Comparison of ENCODE assay signal across 19 mouse cellular contexts in genomic region chr17:24195349-24195748, GRCm38 (mm10). TPM values are rescaled to one million over a fixed set of nuclear protein-coding genes. Genes with fewer than 3 reads are reported as not detected.
DNase-seq lines count a peak whose midpoint lies in the region; ATAC-seq and TF ChIP-seq lines count a peak whose summit lies in the region.
"Had no signal": no experiment of that assay in that cellular context is flagged by ENCODE, and none has a peak within 500 bp of the region (broad histone marks: within the 10 kb centered on the region; RNA-seq: fewer than 3 reads in every experiment).

No protein-coding gene starts in this region.

- TF ChIP-seq CTCF in liver, postnatal 0 days (IDR thresholded peaks at IDR 0.05; ENCODE audit: low read depth) = peak; percentile 29
- no peak for TF ChIP-seq CTCF in forebrain, postnatal 0 days (IDR thresholded peaks at IDR 0.05; ENCODE audit: low read depth)

- 67% methylated on average over 2 of the region's 2 CpGs for WGBS in hindbrain, embryonic 13.5 days
- WGBS in hindbrain, embryonic 16.5 days = 62% methylated on average over 2 of the region's 2 CpGs
- WGBS in liver, embryonic 12.5 days (ENCODE audit: insufficient replicate concordance) = 74% methylated on average over 2 of the region's 2 CpGs
- WGBS in liver, embryonic 11.5 days = 74% methylated on average over 2 of the region's 2 CpGs
- 59% methylated on average over 2 of the region's 2 CpGs for WGBS in liver, postnatal 0 days (ENCODE audit: insufficient replicate concordance)
- 65% methylated on average over 2 of the region's 2 CpGs for WGBS in forebrain, postnatal 0 days

- no peak overlapping the region for H3K4me2 ChIP-seq in hindbrain, embryonic 13.5 days
- no peak overlapping the region for H3K4me2 ChIP-seq in hindbrain, embryonic 16.5 days (ENCODE audit: low read length)
- H3K4me2 ChIP-seq in liver, embryonic 12.5 days = no peak overlapping the region
- no peak overlapping the region for H3K4me2 ChIP-seq in liver, embryonic 11.5 days
- H3K4me2 ChIP-seq in liver, postnatal 0 days (ENCODE audit: low read depth, low read length) = no peak overlapping the region
- no peak overlapping the region for H3K4me2 ChIP-seq in forebrain, postnatal 0 days (ENCODE audit: low read depth)
- H3K4me2 ChIP-seq: embryonic facial prominence, embryonic 13.5 days; forebrain, embryonic 12.5 days; hindbrain, embryonic 14.5 days had no signal

- H3K9ac ChIP-seq in hindbrain, embryonic 13.5 days = peak overlapping the region; percentile 29; the same call in 1 of the 2 replicates
- H3K9ac ChIP-seq in hindbrain, embryonic 16.5 days (ENCODE audit: low read depth, low read length) = no peak overlapping the region
- no peak overlapping the region for H3K9ac ChIP-seq in liver, embryonic 12.5 days
- H3K9ac ChIP-seq in liver, embryonic 11.5 days (ENCODE audit: low read depth, low read length) = no peak overlapping the region
- no peak overlapping the region for H3K9ac ChIP-seq in liver, postnatal 0 days (replicated peaks)
- no peak overlapping the region for H3K9ac ChIP-seq in forebrain, postnatal 0 days
- H3K9ac ChIP-seq: embryonic facial prominence, embryonic 13.5 days; hindbrain, embryonic 14.5 days had no signal

- no peaks in the 10 kb centered on the region for H3K27me3 ChIP-seq in hindbrain, embryonic 13.5 days
- H3K27me3 ChIP-seq in hindbrain, embryonic 16.5 days (replicated peaks; ENCODE audit: control insufficient read depth, insufficient read depth, low read length) = no peaks in the 10 kb centered on the region
- no peaks in the 10 kb centered on the region for H3K27me3 ChIP-seq in liver, embryonic 12.5 days (replicated peaks)
- H3K27me3 ChIP-seq in liver, embryonic 11.5 days (replicated peaks; ENCODE audit: control insufficient read depth, insufficient read depth, low read length) = no peaks in the 10 kb centered on the region
- no peaks in the 10 kb centered on the region for H3K27me3 ChIP-seq in liver, postnatal 0 days (ENCODE audit: insufficient read depth, low read length)
- no peaks in the 10 kb centered on the region for H3K27me3 ChIP-seq in forebrain, postnatal 0 days (ENCODE audit: insufficient read depth, low read length)
- H3K27me3 ChIP-seq: embryonic facial prominence, embryonic 13.5 days; forebrain, embryonic 12.5 days had no signal

- no peak overlapping the region for H3K27ac ChIP-seq in hindbrain, embryonic 13.5 days
- H3K27ac ChIP-seq in hindbrain, embryonic 16.5 days (ENCODE audit: low read depth, low read length) = no peak overlapping the region
- H3K27ac ChIP-seq in liver, embryonic 12.5 days = peak overlapping the region; percentile 77; the same call in 1 of the 2 replicates
- H3K27ac ChIP-seq in liver, embryonic 11.5 days (ENCODE audit: low read depth, low read length) = no peak overlapping the region
- H3K27ac ChIP-seq in liver, postnatal 0 days (ENCODE audit: low read depth) = no peak overlapping the region
- H3K27ac ChIP-seq in forebrain, postnatal 0 days (ENCODE audit: low read depth, low read length) = no peak overlapping the region
- H3K27ac ChIP-seq: embryonic facial prominence, embryonic 13.5 days; forebrain, embryonic 12.5 days; gastrocnemius, adult 2 months; hindbrain, embryonic 14.5 days had no signal

- no peak overlapping the region for H3K4me3 ChIP-seq in hindbrain, embryonic 13.5 days
- H3K4me3 ChIP-seq in hindbrain, embryonic 16.5 days (ENCODE audit: low read length) = no peak overlapping the region
- H3K4me3 ChIP-seq in liver, embryonic 12.5 days = no peak overlapping the region
- no peak overlapping the region for H3K4me3 ChIP-seq in liver, embryonic 11.5 days (ENCODE audit: low read depth, low read length)
- no peak overlapping the region for H3K4me3 ChIP-seq in liver, postnatal 0 days (ENCODE audit: low read depth, low read length)
- no peak overlapping the region for H3K4me3 ChIP-seq in forebrain, postnatal 0 days (ENCODE audit: low read depth, low read length)
- H3K4me3 ChIP-seq: embryonic facial prominence, embryonic 13.5 days; forebrain, embryonic 12.5 days; gastrocnemius, adult 2 months had no signal

- peaks cover 14% of the 10 kb centered on the region for H3K4me1 ChIP-seq in hindbrain, embryonic 13.5 days (replicated peaks)
- H3K4me1 ChIP-seq in hindbrain, embryonic 16.5 days (ENCODE audit: control insufficient read depth, insufficient read depth, low read depth, low read length) = peaks cover 3% of the 10 kb centered on the region; the same call in 1 of the 2 replicates
- peaks cover 100% of the 10 kb centered on the region for H3K4me1 ChIP-seq in liver, embryonic 12.5 days
- peaks cover 62% of the 10 kb centered on the region for H3K4me1 ChIP-seq in liver, embryonic 11.5 days (replicated peaks; ENCODE audit: control insufficient read depth, insufficient read depth, low read length)
- H3K4me1 ChIP-seq in liver, postnatal 0 days (ENCODE audit: insufficient read depth) = peaks cover 71% of the 10 kb centered on the region
- H3K4me1 ChIP-seq in forebrain, postnatal 0 days (ENCODE audit: insufficient read depth) = no peaks in the 10 kb centered on the region

- H3K36me3 ChIP-seq in hindbrain, embryonic 13.5 days = no peaks in the 10 kb centered on the region
- no peaks in the 10 kb centered on the region for H3K36me3 ChIP-seq in hindbrain, embryonic 16.5 days (ENCODE audit: control insufficient read depth, insufficient read depth, low read length)
- H3K36me3 ChIP-seq in liver, embryonic 12.5 days = peaks cover 54% of the 10 kb centered on the region
- peaks cover 3% of the 10 kb centered on the region; the same call in 1 of the 2 replicates for H3K36me3 ChIP-seq in liver, embryonic 11.5 days (ENCODE audit: control insufficient read depth, insufficient read depth, low read length)
- H3K36me3 ChIP-seq in liver, postnatal 0 days (replicated peaks; ENCODE audit: insufficient read depth, low read length) = peaks cover 21% of the 10 kb centered on the region
- H3K36me3 ChIP-seq in forebrain, postnatal 0 days (ENCODE audit: insufficient read depth) = no peaks in the 10 kb centered on the region
- H3K36me3 ChIP-seq: forebrain, embryonic 12.5 days had no signal

- no peak for TF ChIP-seq EP300 in liver, postnatal 0 days (IDR thresholded peaks at IDR 0.05; ENCODE audit: low read depth)

- no peak for ATAC-seq in hindbrain, embryonic 13.5 days (ENCODE audit: low FRiP score)
- no peak for ATAC-seq in hindbrain, embryonic 16.5 days
- no peak for ATAC-seq in liver, embryonic 12.5 days
- ATAC-seq in liver, embryonic 11.5 days (replicated peaks; ENCODE audit: low FRiP score) = no peak
- no peak for ATAC-seq in liver, postnatal 0 days
- ATAC-seq in forebrain, postnatal 0 days = no peak
- ATAC-seq: forebrain, embryonic 16.5 days had no signal

- no peak for DNase-seq in liver, embryonic 11.5 days (ENCODE audit: low spot score)
- no peak for DNase-seq in liver, postnatal 0 days
- no peak for DNase-seq in frontal cortex, postnatal 10 days (ENCODE audit: low spot score in 2 of 2)
- no peak for DNase-seq in forebrain, postnatal 0 days
- DNase-seq: adrenal gland, postnatal 14 days; cerebellum, adult 18-20 months; cerebellum, adult 9-11 months; cerebellum, postnatal 36 days; gastrocnemius, adult 2 months; gastrocnemius, postnatal 36 days; heart, adult 11 months; heart, postnatal 10 days had no signal

- H3K9me3 ChIP-seq in hindbrain, embryonic 13.5 days = no peaks in the 10 kb centered on the region
- no peaks in the 10 kb centered on the region for H3K9me3 ChIP-seq in hindbrain, embryonic 16.5 days (ENCODE audit: control insufficient read depth, low read length)
- no peaks in the 10 kb centered on the region for H3K9me3 ChIP-seq in liver, embryonic 12.5 days (replicated peaks)
- H3K9me3 ChIP-seq in liver, embryonic 11.5 days (ENCODE audit: control insufficient read depth, low read length) = no peaks in the 10 kb centered on the region
- H3K9me3 ChIP-seq in liver, postnatal 0 days (ENCODE audit: low read length) = no peaks in the 10 kb centered on the region
- no peaks in the 10 kb centered on the region for H3K9me3 ChIP-seq in forebrain, postnatal 0 days (ENCODE audit: low read length)
- H3K9me3 ChIP-seq: embryonic facial prominence, embryonic 13.5 days; forebrain, embryonic 12.5 days had no signal

RNA-seq across cellular contexts. Expression of gene Tbc1d24, which starts 10.0 kb away (rescaled TPM):
- polyA plus RNA-seq in hindbrain, embryonic 13.5 days (2015; fragmentation: Nextera tagmentation; extraction: Ambion mirVana) = 24.4 and 25.5 TPM in 2 replicates
- polyA plus RNA-seq in hindbrain, embryonic 16.5 days (2015; fragmentation: Nextera tagmentation; extraction: Ambion mirVana) = 26.6 and 29.5 TPM in 2 replicates
- 11.1 and 11.9 TPM in 2 replicates for polyA plus RNA-seq in liver, embryonic 12.5 days (2016; fragmentation: Nextera tagmentation; extraction: Ambion mirVana)
- polyA plus RNA-seq in liver, embryonic 11.5 days (2014; fragmentation: Nextera tagmentation; extraction: Ambion mirVana) = 13.3 and 14.5 TPM in 2 replicates
- polyA plus RNA-seq in liver, postnatal 0 days (2015; fragmentation: Nextera tagmentation; extraction: Ambion mirVana) = 2.0 and 4.2 TPM in 2 replicates
- 94.5 and 113 TPM in 2 replicates for total RNA-seq in forebrain, postnatal 0 days (2014; rRNA removed)
- 15.7 and 23.5 TPM in 2 replicates for polyA plus RNA-seq in forebrain, postnatal 0 days (2015; fragmentation: Nextera tagmentation; extraction: Ambion mirVana)

RNA-seq across cellular contexts. Expression of gene Ntn3, which starts 14.0 kb away (rescaled TPM):
- 4.2 and 5.2 TPM in 2 replicates for polyA plus RNA-seq in hindbrain, embryonic 13.5 days (2015; fragmentation: Nextera tagmentation; extraction: Ambion mirVana)
- polyA plus RNA-seq in hindbrain, embryonic 16.5 days (2015; fragmentation: Nextera tagmentation; extraction: Ambion mirVana) = 4.5 and 4.6 TPM in 2 replicates
- 2.1 and 2.7 TPM in 2 replicates for polyA plus RNA-seq in liver, embryonic 12.5 days (2016; fragmentation: Nextera tagmentation; extraction: Ambion mirVana)
- polyA plus RNA-seq in liver, embryonic 11.5 days (2014; fragmentation: Nextera tagmentation; extraction: Ambion mirVana) = 2.3 and 2.7 TPM in 2 replicates
- 0.37 and 0.45 TPM in 2 replicates for polyA plus RNA-seq in liver, postnatal 0 days (2015; fragmentation: Nextera tagmentation; extraction: Ambion mirVana)
- total RNA-seq in forebrain, postnatal 0 days (2014; rRNA removed) = 18.3 and 19.6 TPM in 2 replicates
- 2.9 and 4.0 TPM in 2 replicates for polyA plus RNA-seq in forebrain, postnatal 0 days (2015; fragmentation: Nextera tagmentation; extraction: Ambion mirVana)

RNA-seq across cellular contexts. Expression of gene Tedc2, which starts 25.3 kb away (rescaled TPM):
- 11.8 and 12.8 TPM in 2 replicates for polyA plus RNA-seq in hindbrain, embryonic 13.5 days (2015; fragmentation: Nextera tagmentation; extraction: Ambion mirVana)
- 8.9 and 10.1 TPM in 2 replicates for polyA plus RNA-seq in hindbrain, embryonic 16.5 days (2015; fragmentation: Nextera tagmentation; extraction: Ambion mirVana)
- 12.3 and 12.6 TPM in 2 replicates for polyA plus RNA-seq in liver, embryonic 12.5 days (2016; fragmentation: Nextera tagmentation; extraction: Ambion mirVana)
- polyA plus RNA-seq in liver, embryonic 11.5 days (2014; fragmentation: Nextera tagmentation; extraction: Ambion mirVana) = 16.6 and 17.2 TPM in 2 replicates
- polyA plus RNA-seq in liver, postnatal 0 days (2015; fragmentation: Nextera tagmentation; extraction: Ambion mirVana) = 6.7 and 7.4 TPM in 2 replicates
- 19.7 and 20.1 TPM in 2 replicates for total RNA-seq in forebrain, postnatal 0 days (2014; rRNA removed)
- 9.6 and 10.0 TPM in 2 replicates for polyA plus RNA-seq in forebrain, postnatal 0 days (2015; fragmentation: Nextera tagmentation; extraction: Ambion mirVana)

RNA-seq across cellular contexts. Expression of gene Atp6v0c, which starts 25.8 kb away (rescaled TPM):
- polyA plus RNA-seq in hindbrain, embryonic 13.5 days (2015; fragmentation: Nextera tagmentation; extraction: Ambion mirVana) = 1,028 and 1,039 TPM in 2 replicates
- polyA plus RNA-seq in hindbrain, embryonic 16.5 days (2015; fragmentation: Nextera tagmentation; extraction: Ambion mirVana) = 1,653 and 1,817 TPM in 2 replicates
- 371 and 388 TPM in 2 replicates for polyA plus RNA-seq in liver, embryonic 12.5 days (2016; fragmentation: Nextera tagmentation; extraction: Ambion mirVana)
- 476 and 499 TPM in 2 replicates for polyA plus RNA-seq in liver, embryonic 11.5 days (2014; fragmentation: Nextera tagmentation; extraction: Ambion mirVana)
- polyA plus RNA-seq in liver, postnatal 0 days (2015; fragmentation: Nextera tagmentation; extraction: Ambion mirVana) = 422 and 445 TPM in 2 replicates
- total RNA-seq in forebrain, postnatal 0 days (2014; rRNA removed) = 386 and 489 TPM in 2 replicates
- 1,891 and 2,006 TPM in 2 replicates for polyA plus RNA-seq in forebrain, postnatal 0 days (2015; fragmentation: Nextera tagmentation; extraction: Ambion mirVana)

RNA-seq across cellular contexts. Expression of gene Amdhd2, which starts 31.8 kb away (rescaled TPM):
- 36.8 and 37.4 TPM in 2 replicates for polyA plus RNA-seq in hindbrain, embryonic 13.5 days (2015; fragmentation: Nextera tagmentation; extraction: Ambion mirVana)
- 35.2 and 41.0 TPM in 2 replicates for polyA plus RNA-seq in hindbrain, embryonic 16.5 days (2015; fragmentation: Nextera tagmentation; extraction: Ambion mirVana)
- polyA plus RNA-seq in liver, embryonic 12.5 days (2016; fragmentation: Nextera tagmentation; extraction: Ambion mirVana) = 20.9 and 22.7 TPM in 2 replicates
- 30.5 and 35.2 TPM in 2 replicates for polyA plus RNA-seq in liver, embryonic 11.5 days (2014; fragmentation: Nextera tagmentation; extraction: Ambion mirVana)
- 18.5 and 20.0 TPM in 2 replicates for polyA plus RNA-seq in liver, postnatal 0 days (2015; fragmentation: Nextera tagmentation; extraction: Ambion mirVana)
- total RNA-seq in forebrain, postnatal 0 days (2014; rRNA removed) = 37.9 and 47.6 TPM in 2 replicates
- 34.5 and 35.4 TPM in 2 replicates for polyA plus RNA-seq in forebrain, postnatal 0 days (2015; fragmentation: Nextera tagmentation; extraction: Ambion mirVana)
